ENCODE assay signal across 18 mouse cellular contexts in the genomic region with DNA sequence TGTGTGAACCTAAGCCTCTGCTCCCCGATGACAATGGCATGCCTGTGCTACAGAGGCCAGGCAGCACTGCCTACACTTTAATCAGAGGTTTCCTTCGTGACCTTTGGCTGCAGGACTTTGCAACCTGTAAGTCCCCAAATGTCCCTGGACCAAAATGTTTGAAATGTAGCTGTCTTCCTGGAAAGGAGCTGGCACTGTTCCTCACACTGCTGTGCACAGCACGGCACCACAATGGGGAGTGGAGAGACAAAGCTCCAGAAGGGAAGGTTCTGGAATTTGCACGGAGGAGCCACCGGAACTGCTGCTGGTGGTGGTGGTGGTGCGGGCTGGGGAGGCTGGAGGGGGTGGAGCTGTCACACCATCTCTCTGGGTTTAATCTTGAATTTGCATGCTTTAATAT. TPM values are rescaled to one million over a fixed set of nuclear protein-coding genes. Genes with fewer than 3 reads are reported as not detected.
DNase-seq lines count a peak whose midpoint lies in the region; ATAC-seq and TF ChIP-seq lines count a peak whose summit lies in the region.
"Had no signal": no experiment of that assay in that cellular context is flagged by ENCODE, and none has a peak within 500 bp of the region (broad histone marks: within the 10 kb centered on the region; RNA-seq: fewer than 3 reads in every experiment).

No protein-coding gene starts in this region.

- H3K4me1 ChIP-seq in forebrain, embryonic 12.5 days: peaks cover 11% of the 10 kb centered on the region; the same call in 1 of the 2 replicates
- H3K4me1 ChIP-seq in forebrain, embryonic 16.5 days (replicated peaks; ENCODE audit: control insufficient read depth, insufficient read depth, low read length): peaks cover 11% of the 10 kb centered on the region
- peaks cover 6% of the 10 kb centered on the region; the same call in 1 of the 2 replicates for H3K4me1 ChIP-seq in hindbrain, embryonic 14.5 days (replicated peaks; ENCODE audit: control insufficient read depth, insufficient read depth, low read length)
- peaks cover 7% of the 10 kb centered on the region; the same call in 1 of the 2 replicates for H3K4me1 ChIP-seq in hindbrain, postnatal 0 days (ENCODE audit: insufficient read depth, low read length)
- H3K4me1 ChIP-seq in midbrain, embryonic 15.5 days: peaks cover 6% of the 10 kb centered on the region; the same call in 1 of the 2 replicates
- 0 out of 2 replicates have a peak, but pooled peaks cover 7% of the 10 kb centered on the region for H3K4me1 ChIP-seq in midbrain, embryonic 10.5 days
- peaks cover 40% of the 10 kb centered on the region for H3K4me1 ChIP-seq in neural tube, embryonic 15.5 days

- 70% methylated on average over 6 of the region's 6 CpGs for WGBS in forebrain, embryonic 12.5 days
- 53% methylated on average over 6 of the region's 6 CpGs for whole genome bisulfite sequencing in forebrain, embryonic 16.5 days
- WGBS in hindbrain, embryonic 14.5 days: 60% methylated on average over 6 of the region's 6 CpGs
- 55% methylated on average over 6 of the region's 6 CpGs for WGBS in hindbrain, postnatal 0 days
- 76% methylated on average over 6 of the region's 6 CpGs for WGBS in midbrain, embryonic 15.5 days
- WGBS in midbrain, embryonic 10.5 days: 83% methylated on average over 6 of the region's 6 CpGs
- WGBS in neural tube, embryonic 15.5 days: 63% methylated on average over 6 of the region's 6 CpGs

- H3K4me3 ChIP-seq in forebrain, embryonic 12.5 days (replicated peaks): no peak overlapping the region
- no peak overlapping the region for H3K4me3 ChIP-seq in forebrain, embryonic 16.5 days (replicated peaks; ENCODE audit: low read length)
- no peak overlapping the region for H3K4me3 ChIP-seq in hindbrain, embryonic 14.5 days (replicated peaks; ENCODE audit: low read length)
- no peak overlapping the region for H3K4me3 ChIP-seq in hindbrain, postnatal 0 days (ENCODE audit: low read length)
- H3K4me3 ChIP-seq in midbrain, embryonic 15.5 days: no peak overlapping the region
- H3K4me3 ChIP-seq in midbrain, embryonic 10.5 days: no peak overlapping the region
- H3K4me3 ChIP-seq in neural tube, embryonic 15.5 days (replicated peaks): no peak overlapping the region
- H3K4me3 ChIP-seq: embryonic facial prominence, embryonic 10.5 days; gastrocnemius, adult 2 months; heart, embryonic 12.5 days; intestine, embryonic 15.5 days had no signal

- no peak for DNase-seq in hindbrain, embryonic 14.5 days (ENCODE audit: low spot score)
- no peak for DNase-seq in hindbrain, postnatal 0 days (ENCODE audit: low spot score)
- no peak for DNase-seq in midbrain, embryonic 10.5 days (ENCODE audit: low spot score)
- no peak for DNase-seq in urinary bladder, postnatal 10 days (ENCODE audit: low spot score)
- DNase-seq: adrenal gland, postnatal 14 days; cerebellum, adult 11-12 months; cerebellum, adult 9-10 months; gastrocnemius, adult 2 months; gastrocnemius, postnatal 25 days had no signal

- TF ChIP-seq CTCF in hindbrain, postnatal 0 days (IDR thresholded peaks at IDR 0.05; ENCODE audit: low read depth): no peak

- no peak overlapping the region for H3K9ac ChIP-seq in forebrain, embryonic 12.5 days
- no peak overlapping the region for H3K9ac ChIP-seq in forebrain, embryonic 16.5 days (replicated peaks; ENCODE audit: low read depth, low read length)
- H3K9ac ChIP-seq in hindbrain, embryonic 14.5 days: no peak overlapping the region
- H3K9ac ChIP-seq in hindbrain, postnatal 0 days (replicated peaks; ENCODE audit: low read length): no peak overlapping the region
- no peak overlapping the region for H3K9ac ChIP-seq in midbrain, embryonic 15.5 days
- H3K9ac ChIP-seq in neural tube, embryonic 15.5 days (replicated peaks): no peak overlapping the region
- H3K9ac ChIP-seq: heart, embryonic 12.5 days; intestine, embryonic 15.5 days had no signal

- ATAC-seq in forebrain, embryonic 12.5 days (ENCODE audit: low FRiP score): no peak
- no peak for ATAC-seq in forebrain, embryonic 16.5 days
- ATAC-seq in hindbrain, embryonic 14.5 days (ENCODE audit: low FRiP score): no peak
- ATAC-seq in hindbrain, postnatal 0 days: no peak
- ATAC-seq in midbrain, embryonic 15.5 days (replicated peaks): no peak
- no peak for ATAC-seq in neural tube, embryonic 15.5 days (ENCODE audit: low FRiP score)
- ATAC-seq: activated CD4-positive, CD25-positive, alpha-beta regulatory T cell, adult 4 months; intestine, embryonic 15.5 days; Patski had no signal

- H3K9me3 ChIP-seq in forebrain, embryonic 12.5 days: no peaks in the 10 kb centered on the region
- no peaks in the 10 kb centered on the region for H3K9me3 ChIP-seq in forebrain, embryonic 16.5 days (ENCODE audit: control insufficient read depth, low read length)
- no peaks in the 10 kb centered on the region for H3K9me3 ChIP-seq in hindbrain, embryonic 14.5 days (ENCODE audit: control insufficient read depth, low read length)
- H3K9me3 ChIP-seq in hindbrain, postnatal 0 days (ENCODE audit: low read length): no peaks in the 10 kb centered on the region
- no peaks in the 10 kb centered on the region for H3K9me3 ChIP-seq in midbrain, embryonic 15.5 days
- H3K9me3 ChIP-seq in midbrain, embryonic 10.5 days (replicated peaks): no peaks in the 10 kb centered on the region
- H3K9me3 ChIP-seq in neural tube, embryonic 15.5 days (replicated peaks): no peaks in the 10 kb centered on the region
- H3K9me3 ChIP-seq: embryonic facial prominence, embryonic 10.5 days; heart, embryonic 12.5 days; intestine, embryonic 15.5 days had no signal

- no peak overlapping the region for H3K4me2 ChIP-seq in forebrain, embryonic 12.5 days
- H3K4me2 ChIP-seq in forebrain, embryonic 16.5 days (ENCODE audit: low read length): no peak overlapping the region
- no peak overlapping the region for H3K4me2 ChIP-seq in hindbrain, embryonic 14.5 days (replicated peaks)
- H3K4me2 ChIP-seq in hindbrain, postnatal 0 days (ENCODE audit: low read depth, low read length): no peak overlapping the region
- H3K4me2 ChIP-seq in midbrain, embryonic 15.5 days: no peak overlapping the region
- H3K4me2 ChIP-seq in neural tube, embryonic 15.5 days: no peak overlapping the region
- H3K4me2 ChIP-seq: heart, embryonic 12.5 days; intestine, embryonic 15.5 days had no signal

- 0 out of 2 replicates have a peak overlapping the region, but pooled peaks have one; percentile 43 for H3K27ac ChIP-seq in forebrain, embryonic 12.5 days
- no peak overlapping the region for H3K27ac ChIP-seq in forebrain, embryonic 16.5 days (ENCODE audit: low read length)
- peak overlapping the region; percentile 29; the same call in 1 of the 2 replicates for H3K27ac ChIP-seq in hindbrain, embryonic 14.5 days
- H3K27ac ChIP-seq in hindbrain, postnatal 0 days: no peak overlapping the region
- H3K27ac ChIP-seq in midbrain, embryonic 15.5 days: peak overlapping the region; percentile 13; the same call in 1 of the 2 replicates
- no peak overlapping the region for H3K27ac ChIP-seq in midbrain, embryonic 10.5 days (replicated peaks)
- H3K27ac ChIP-seq in neural tube, embryonic 15.5 days (replicated peaks): peak overlapping the region; percentile 24; the same call in 1 of the 2 replicates
- H3K27ac ChIP-seq: embryonic facial prominence, embryonic 10.5 days; gastrocnemius, adult 2 months; intestine, embryonic 15.5 days had no signal

- H3K36me3 ChIP-seq in forebrain, embryonic 12.5 days (replicated peaks): no peaks in the 10 kb centered on the region
- no peaks in the 10 kb centered on the region for H3K36me3 ChIP-seq in forebrain, embryonic 16.5 days (ENCODE audit: control insufficient read depth, insufficient read depth)
- H3K36me3 ChIP-seq in hindbrain, embryonic 14.5 days (replicated peaks; ENCODE audit: control insufficient read depth, insufficient read depth): 0 out of 2 replicates have a peak, but pooled peaks cover under 1% of the 10 kb centered on the region
- H3K36me3 ChIP-seq in hindbrain, postnatal 0 days (ENCODE audit: insufficient read depth, low read length): no peaks in the 10 kb centered on the region
- no peaks in the 10 kb centered on the region for H3K36me3 ChIP-seq in midbrain, embryonic 15.5 days (replicated peaks)
- no peaks in the 10 kb centered on the region for H3K36me3 ChIP-seq in midbrain, embryonic 10.5 days
- no peaks in the 10 kb centered on the region for H3K36me3 ChIP-seq in neural tube, embryonic 15.5 days
- H3K36me3 ChIP-seq: heart, embryonic 12.5 days; intestine, embryonic 15.5 days had no signal

- no peaks in the 10 kb centered on the region for H3K27me3 ChIP-seq in forebrain, embryonic 12.5 days
- no peaks in the 10 kb centered on the region for H3K27me3 ChIP-seq in forebrain, embryonic 16.5 days (replicated peaks; ENCODE audit: control insufficient read depth, insufficient read depth, low read length)
- H3K27me3 ChIP-seq in hindbrain, embryonic 14.5 days (ENCODE audit: control insufficient read depth, insufficient read depth, low read length): no peaks in the 10 kb centered on the region
- H3K27me3 ChIP-seq in hindbrain, postnatal 0 days (ENCODE audit: insufficient read depth, low read length): no peaks in the 10 kb centered on the region
- no peaks in the 10 kb centered on the region for H3K27me3 ChIP-seq in midbrain, embryonic 15.5 days (replicated peaks)
- no peaks in the 10 kb centered on the region for H3K27me3 ChIP-seq in midbrain, embryonic 10.5 days (ENCODE audit: low read depth, poor library complexity, severe bottlenecking)
- no peaks in the 10 kb centered on the region for H3K27me3 ChIP-seq in neural tube, embryonic 15.5 days (replicated peaks)
- H3K27me3 ChIP-seq: heart, embryonic 12.5 days; intestine, embryonic 15.5 days; Patski had no signal

RNA-seq across cellular contexts. Expression of gene Mmab, which starts 17.1 kb away (rescaled TPM):
- 25.9 and 29.4 TPM in 2 replicates for polyA plus RNA-seq in forebrain, embryonic 12.5 days (2016; fragmentation: Nextera tagmentation; extraction: Ambion mirVana)
- 20.1 and 27.7 TPM in 2 replicates for polyA plus RNA-seq in forebrain, embryonic 16.5 days (2015; fragmentation: Nextera tagmentation; extraction: Ambion mirVana)
- polyA plus RNA-seq in hindbrain, embryonic 14.5 days (2014; fragmentation: Nextera tagmentation; extraction: Ambion mirVana): 30.7 and 30.8 TPM in 2 replicates
- 34.4 and 39.1 TPM in 2 replicates for total RNA-seq in hindbrain, postnatal 0 days (2014; rRNA removed)
- 35.9 and 36.8 TPM in 2 replicates for polyA plus RNA-seq in hindbrain, postnatal 0 days (2015; fragmentation: Nextera tagmentation; extraction: Ambion mirVana)
- polyA plus RNA-seq in midbrain, embryonic 15.5 days (2015; fragmentation: Nextera tagmentation; extraction: Ambion mirVana): 31.6 and 32.8 TPM in 2 replicates
- 32.4 and 34.1 TPM in 2 replicates for polyA plus RNA-seq in midbrain, embryonic 10.5 days (2016; fragmentation: Nextera tagmentation; extraction: Ambion mirVana)
- polyA plus RNA-seq in neural tube, embryonic 15.5 days (2015; fragmentation: Nextera tagmentation; extraction: Ambion mirVana): 36.1 and 37.4 TPM in 2 replicates

RNA-seq across cellular contexts. Expression of gene Mvk, which starts 17.3 kb away (rescaled TPM):
- polyA plus RNA-seq in forebrain, embryonic 12.5 days (2016; fragmentation: Nextera tagmentation; extraction: Ambion mirVana): 50.3 and 52.0 TPM in 2 replicates
- 44.0 and 48.1 TPM in 2 replicates for polyA plus RNA-seq in forebrain, embryonic 16.5 days (2015; fragmentation: Nextera tagmentation; extraction: Ambion mirVana)
- polyA plus RNA-seq in hindbrain, embryonic 14.5 days (2014; fragmentation: Nextera tagmentation; extraction: Ambion mirVana): 76.9 and 81.2 TPM in 2 replicates
- 143 and 146 TPM in 2 replicates for total RNA-seq in hindbrain, postnatal 0 days (2014; rRNA removed)
- polyA plus RNA-seq in hindbrain, postnatal 0 days (2015; fragmentation: Nextera tagmentation; extraction: Ambion mirVana): 69.8 and 71.9 TPM in 2 replicates
- polyA plus RNA-seq in midbrain, embryonic 15.5 days (2015; fragmentation: Nextera tagmentation; extraction: Ambion mirVana): 63.8 and 69.7 TPM in 2 replicates
- 62.3 and 65.2 TPM in 2 replicates for polyA plus RNA-seq in midbrain, embryonic 10.5 days (2016; fragmentation: Nextera tagmentation; extraction: Ambion mirVana)
- polyA plus RNA-seq in neural tube, embryonic 15.5 days (2015; fragmentation: Nextera tagmentation; extraction: Ambion mirVana): 70.2 and 78.1 TPM in 2 replicates

RNA-seq across cellular contexts. Expression of gene Ube3b, which starts 46.3 kb away (rescaled TPM):
- polyA plus RNA-seq in forebrain, embryonic 12.5 days (2016; fragmentation: Nextera tagmentation; extraction: Ambion mirVana): 53.7 and 60.1 TPM in 2 replicates
- 44.9 and 47.5 TPM in 2 replicates for polyA plus RNA-seq in forebrain, embryonic 16.5 days (2015; fragmentation: Nextera tagmentation; extraction: Ambion mirVana)
- 45.9 and 48.2 TPM in 2 replicates for polyA plus RNA-seq in hindbrain, embryonic 14.5 days (2014; fragmentation: Nextera tagmentation; extraction: Ambion mirVana)
- 67.5 and 69.9 TPM in 2 replicates for total RNA-seq in hindbrain, postnatal 0 days (2014; rRNA removed)
- polyA plus RNA-seq in hindbrain, postnatal 0 days (2015; fragmentation: Nextera tagmentation; extraction: Ambion mirVana): 31.1 and 31.4 TPM in 2 replicates
- polyA plus RNA-seq in midbrain, embryonic 15.5 days (2015; fragmentation: Nextera tagmentation; extraction: Ambion mirVana): 41.3 and 41.4 TPM in 2 replicates
- polyA plus RNA-seq in midbrain, embryonic 10.5 days (2016; fragmentation: Nextera tagmentation; extraction: Ambion mirVana): 49.8 and 56.9 TPM in 2 replicates
- polyA plus RNA-seq in neural tube, embryonic 15.5 days (2015; fragmentation: Nextera tagmentation; extraction: Ambion mirVana): 35.5 and 39.5 TPM in 2 replicates

RNA-seq across cellular contexts. Expression of gene Kctd10, which starts 46.4 kb away (rescaled TPM):
- 93.1 and 94.6 TPM in 2 replicates for polyA plus RNA-seq in forebrain, embryonic 12.5 days (2016; fragmentation: Nextera tagmentation; extraction: Ambion mirVana)
- polyA plus RNA-seq in forebrain, embryonic 16.5 days (2015; fragmentation: Nextera tagmentation; extraction: Ambion mirVana): 90.4 and 98.5 TPM in 2 replicates
- 60.9 and 67.9 TPM in 2 replicates for polyA plus RNA-seq in hindbrain, embryonic 14.5 days (2014; fragmentation: Nextera tagmentation; extraction: Ambion mirVana)
- 43.2 and 43.8 TPM in 2 replicates for total RNA-seq in hindbrain, postnatal 0 days (2014; rRNA removed)
- 47.5 and 48.0 TPM in 2 replicates for polyA plus RNA-seq in hindbrain, postnatal 0 days (2015; fragmentation: Nextera tagmentation; extraction: Ambion mirVana)
- polyA plus RNA-seq in midbrain, embryonic 15.5 days (2015; fragmentation: Nextera tagmentation; extraction: Ambion mirVana): 80.7 and 82.7 TPM in 2 replicates
- 103 and 114 TPM in 2 replicates for polyA plus RNA-seq in midbrain, embryonic 10.5 days (2016; fragmentation: Nextera tagmentation; extraction: Ambion mirVana)
- polyA plus RNA-seq in neural tube, embryonic 15.5 days (2015; fragmentation: Nextera tagmentation; extraction: Ambion mirVana): 50.5 and 63.8 TPM in 2 replicates

Comparison
In these comparisons a context has a peak if more than half of its experiments do, and no peak if none do; other contexts are left out.
1. H3K27ac ChIP-seq: peak in forebrain, embryonic 12.5 days (single experiment), hindbrain, embryonic 14.5 days (single experiment), midbrain, embryonic 15.5 days (single experiment) and neural tube, embryonic 15.5 days (single experiment); none in forebrain, embryonic 16.5 days (single experiment), hindbrain, postnatal 0 days (single experiment) and midbrain, embryonic 10.5 days (single experiment).